Mouse (Mus musculus) lung, embryonic 14.5 days (tissue): ENCODE data around the gene Pspn. TPM values are rescaled to one million over a fixed set of nuclear protein-coding genes. Genes with fewer than 3 reads are reported as not detected.

ENCODE experiments used
- ATAC-seq: fragments of 200-750 bp; cut with Nextera tagmentation; 2 replicates; pipeline ENCODE4 v1.8.0; 2017; ENCODE audit warnings: mild to moderate bottlenecking, moderate TSS enrichment, moderate library complexity; ENCODE audit not compliant: insufficient read depth
- DNase-seq: peaks from one replicate; pipeline ENCODE4 v3.0.0-alpha.2; 2015
- H3K27ac ChIP-seq: fragments of 300-500 bp; sonication (generic); 2 replicates; pipeline ENCODE4 v1.5.1; 2014; ENCODE audit warnings: low read depth, mild to moderate bottlenecking, moderate library complexity
- H3K27me3 ChIP-seq: fragments of 300-500 bp; sonication (generic); 2 replicates; pipeline ENCODE4 v1.6.1; 2014; ENCODE audit warnings: low read length, control low read depth; ENCODE audit not compliant: insufficient read depth
- H3K36me3 ChIP-seq: fragments of 300-500 bp; sonication (generic); 2 replicates; pipeline ENCODE4 v1.6.1; 2014; ENCODE audit warnings: control low read depth; ENCODE audit not compliant: insufficient read depth
- H3K4me1 ChIP-seq: fragments of 300-500 bp; sonication (generic); 2 replicates; pipeline ENCODE4 v1.6.1; 2014; ENCODE audit warnings: antibody characterized with exemption, control low read depth; ENCODE audit not compliant: insufficient read depth
- H3K4me2 ChIP-seq: fragments of 300-500 bp; sonication (generic); 2 replicates; pipeline ENCODE4 v1.6.1; 2014; ENCODE audit warnings: mild to moderate bottlenecking
- H3K4me3 ChIP-seq: fragments of 300-500 bp; sonication (generic); 2 replicates; pipeline ENCODE4 v1.5.1; 2014; ENCODE audit warnings: low read depth, low read length
- H3K9ac ChIP-seq: fragments of 300-500 bp; sonication (generic); 2 replicates; pipeline ENCODE4 v1.6.1; 2014
- H3K9me3 ChIP-seq: fragments of 300-500 bp; sonication (generic); 2 replicates; pipeline ENCODE4 v1.6.1; 2016; ENCODE audit warnings: low read depth, low read length, control low read depth
- CTCF ChIP-seq: IDR thresholded peaks from 2 replicates; pipeline ENCODE4 v1.5.1; 2016; ENCODE audit warnings: antibody characterized with exemption, low read depth
- whole genome bisulfite sequencing: fragments of 180-500 bp; shearing (Covaris S2); extraction: QIAGEN DNeasy Blood & Tissue Kit; methylation state at CpG from one replicate; pipeline ENCODE4 v1.1.7; 2014; 5-methylcytosine and 5-hydroxymethylcytosine counted together
- polyA plus RNA-seq: library from polyadenylated mRNA; unstranded; fragments of >200 nt; fragmentation: Nextera tagmentation; extraction: Ambion mirVana; gene quantifications from 2 replicates; pipeline ENCODE4 v1.2.1, GENCODE M21; 2014

Gene Pspn
- 0.46 and 1.0 TPM in 2 replicates for polyA plus RNA-seq

GRCm38 (mm10) chr17:56999968-57000609 lies at the start of gene Pspn:
TSS of gene Pspn (minus strand) at chr17:57000018.
- H3K4me2 ChIP-seq = no peak within 1 kb of the TSS
- DNase-seq = no peak
- no peak within 1 kb of the TSS for H3K4me3 ChIP-seq
- H3K4me1 ChIP-seq = peaks cover 4% of the 10 kb centered on the region; the same call in 1 of the 2 replicates
- no peak for TF ChIP-seq CTCF
- WGBS = 78% methylated on average over 9 of the region's 9 CpGs
- H3K27me3 ChIP-seq = no peaks in the 10 kb centered on the region
- H3K9me3 ChIP-seq = no peaks in the 10 kb centered on the region
- ATAC-seq = no peak
- no peak within 1 kb of the TSS for H3K9ac ChIP-seq
- H3K27ac ChIP-seq = no peak within 1 kb of the TSS
- H3K36me3 ChIP-seq = peaks cover 67% of the 10 kb centered on the region

- no peak for TF ChIP-seq CTCF
- WGBS = 86% methylated on average over 3 of the region's 3 CpGs
- H3K4me3 ChIP-seq = no peak overlapping the region
- no peaks in the 10 kb centered on the region for H3K27me3 ChIP-seq
- no peak overlapping the region for H3K9ac ChIP-seq
- no peak overlapping the region for H3K4me2 ChIP-seq
- H3K9me3 ChIP-seq = no peaks in the 10 kb centered on the region
- ATAC-seq = no peak
- H3K27ac ChIP-seq = no peak overlapping the region
- no peak for DNase-seq
- H3K36me3 ChIP-seq = peaks cover 17% of the 10 kb centered on the region; the same call in 1 of the 2 replicates
- no peaks in the 10 kb centered on the region for H3K4me1 ChIP-seq
Measured at GRCm38 (mm10) chr17:57048816-57049215, 49.0 kb upstream of the Pspn start.

DNA sequence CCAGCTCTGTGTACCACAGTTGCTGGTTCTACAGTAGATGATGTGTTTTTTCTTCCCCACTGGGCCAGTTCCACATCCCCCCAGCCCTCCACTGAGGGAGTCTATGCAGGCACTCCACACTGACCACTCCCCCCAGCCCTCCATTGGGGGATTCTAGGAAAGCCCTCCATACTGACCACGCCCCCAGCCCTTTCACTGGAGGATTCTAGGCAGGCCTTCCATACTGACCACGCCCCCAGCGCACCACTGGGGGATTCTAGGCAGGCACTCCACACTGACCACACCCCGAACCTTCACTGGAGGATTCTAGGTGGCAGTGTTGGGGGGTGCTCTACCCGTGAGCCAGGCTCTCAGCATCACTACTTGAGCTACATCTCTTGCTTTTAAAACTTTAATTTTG lies 47.6 kb upstream of the Pspn start:
- no peak overlapping the region for H3K4me2 ChIP-seq
- H3K27me3 ChIP-seq = no peaks in the 10 kb centered on the region
- H3K9ac ChIP-seq = no peak overlapping the region
- ATAC-seq (no peak), DNase-seq (peak; percentile 29)
- H3K4me1 ChIP-seq = no peaks in the 10 kb centered on the region
- H3K9me3 ChIP-seq = no peaks in the 10 kb centered on the region
- peaks cover 7% of the 10 kb centered on the region; the same call in 1 of the 2 replicates for H3K36me3 ChIP-seq
- TF ChIP-seq CTCF = no peak
- H3K4me3 ChIP-seq = no peak overlapping the region
- 34% methylated on average over 5 of the region's 5 CpGs for WGBS
- no peak overlapping the region for H3K27ac ChIP-seq

DNA sequence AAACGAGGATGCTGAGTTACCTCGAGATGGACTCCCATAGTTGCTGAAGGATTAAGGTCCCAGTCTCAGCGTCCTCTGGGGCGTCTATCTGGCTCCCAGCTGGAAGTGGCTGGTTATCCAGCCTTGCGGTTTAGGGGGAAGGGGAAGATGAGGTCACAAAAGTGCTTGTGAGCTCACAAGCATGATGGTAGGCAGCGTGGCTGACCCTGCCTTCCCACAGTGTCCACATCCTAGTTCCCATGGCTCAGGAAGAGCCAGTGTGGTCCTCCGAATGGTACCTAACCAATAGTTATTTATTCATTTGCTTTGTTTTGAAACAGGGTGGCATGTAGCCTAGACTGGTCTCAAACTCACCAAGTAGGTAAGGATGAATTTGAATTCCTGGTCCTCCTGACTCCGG lies 41.7 kb upstream of the Pspn start, which contains the start of gene Slc25a41:
Slc25a41 (minus strand) TSS at position 101 of the 400 bp plus-strand sequence.
- no peak for DNase-seq
- no peak for TF ChIP-seq CTCF
- Histone ChIP-seq H3K36me3 (0 out of 2 replicates have a peak, but pooled peaks cover 4% of the 10 kb centered on the region), H3K9me3 (no peaks in the 10 kb centered on the region), H3K4me2 (no peak within 1 kb of the TSS), H3K27ac (no peak within 1 kb of the TSS), H3K4me3 (no peak within 1 kb of the TSS), H3K4me1 (no peaks in the 10 kb centered on the region), H3K9ac (no peak within 1 kb of the TSS), H3K27me3 (no peaks in the 10 kb centered on the region)
- 62% methylated on average over 8 of the region's 8 CpGs for whole genome bisulfite sequencing
- ATAC-seq = no peak

- WGBS = 33% methylated on average over 8 of the region's 8 CpGs
- TF ChIP-seq CTCF = peak; percentile 24; the same call in 1 of the 2 replicates
- Histone ChIP-seq H3K4me1 (no peaks in the 10 kb centered on the region), H3K27me3 (no peaks in the 10 kb centered on the region), H3K36me3 (no peaks in the 10 kb centered on the region), H3K27ac (no peak overlapping the region), H3K4me3 (no peak overlapping the region), H3K9me3 (no peaks in the 10 kb centered on the region), H3K9ac (no peak overlapping the region), H3K4me2 (no peak overlapping the region)
- DNase-seq (no peak), ATAC-seq (no peak)
Measured at GRCm38 (mm10) chr17:57038978-57039377, 39.2 kb upstream of the Pspn start.

GRCm38 (mm10) chr17:57032854-57033253 lies 33.0 kb upstream of the Pspn start:
- Histone ChIP-seq H3K4me2 (peak overlapping the region; percentile 67), H3K4me3 (no peak overlapping the region), H3K27ac (peak overlapping the region; percentile 82; the same call in 1 of the 2 replicates), H3K4me1 (0 out of 2 replicates have a peak, but pooled peaks cover 3% of the 10 kb centered on the region), H3K27me3 (no peaks in the 10 kb centered on the region), H3K36me3 (peaks cover 11% of the 10 kb centered on the region), H3K9ac (peak overlapping the region; percentile 44), H3K9me3 (no peaks in the 10 kb centered on the region)
- no peak for ATAC-seq
- DNase-seq = no peak
- no peak for TF ChIP-seq CTCF
- WGBS = 81% methylated on average over 4 of the region's 4 CpGs

DNA sequence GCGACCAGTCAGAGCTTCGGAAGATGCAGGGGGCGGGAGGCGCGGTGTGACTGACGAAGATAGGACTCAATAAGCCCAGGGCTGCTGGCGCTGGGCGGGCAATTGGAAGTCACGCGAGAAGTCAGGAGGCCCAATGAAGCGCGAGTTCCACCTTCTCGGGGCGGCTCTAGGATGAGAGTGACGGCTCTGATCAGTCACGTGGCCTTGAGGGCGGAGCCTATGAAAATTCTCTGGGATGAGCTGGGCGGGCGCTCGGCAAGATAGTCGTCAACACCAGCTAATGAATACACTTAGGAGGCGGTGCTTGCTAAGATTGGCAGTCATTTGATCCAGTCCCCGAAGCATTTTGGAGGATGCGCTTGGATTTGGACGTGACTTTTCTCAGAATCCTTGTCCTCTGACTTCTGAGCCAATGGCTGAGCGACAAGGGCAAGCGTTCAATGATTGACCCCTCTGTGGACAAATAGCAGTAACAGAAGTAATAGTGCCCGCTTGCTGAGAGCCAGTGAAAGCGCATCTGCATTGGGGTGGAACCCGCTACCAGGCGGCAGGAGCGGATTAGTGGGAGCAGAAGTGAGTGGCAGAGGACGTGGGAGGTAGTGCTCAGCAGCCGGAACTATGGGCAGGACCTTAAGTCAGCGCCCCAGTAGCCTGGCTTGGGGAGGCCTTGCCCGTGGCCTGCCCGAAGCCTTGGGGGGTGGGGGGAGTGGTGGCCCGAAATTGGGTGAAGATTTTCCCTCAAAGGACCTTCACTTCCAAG lies 32.0 kb upstream of the Pspn start:
- Histone ChIP-seq H3K9ac (peak overlapping the region; percentile 44), H3K36me3 (peaks cover 21% of the 10 kb centered on the region), H3K27me3 (no peaks in the 10 kb centered on the region), H3K9me3 (no peaks in the 10 kb centered on the region), H3K4me1 (0 out of 2 replicates have a peak, but pooled peaks cover 3% of the 10 kb centered on the region), H3K4me3 (peak overlapping the region; percentile 93), H3K4me2 (peak overlapping the region; percentile 98), H3K27ac (peak overlapping the region; percentile 82)
- DNase-seq (peak; percentile 100), ATAC-seq (peak; percentile 99)
- 0 out of 2 replicates have a peak, but pooled peaks have one; percentile 15 for TF ChIP-seq CTCF
- WGBS = under 1% methylated on average over 38 of the region's 38 CpGs
